Mouse (Mus musculus) lung, embryonic 16.5 days (tissue): ENCODE measurements around the gene Fbxo7. TPM values are rescaled to one million over a fixed set of nuclear protein-coding genes. Genes with fewer than 3 reads are reported as not detected.

Source experiments
- ATAC-seq: fragments of 200-750 bp; cut with Nextera tagmentation; 2 replicates; pipeline ENCODE4 v1.8.0; 2017; ENCODE audit warnings: low read depth, mild to moderate bottlenecking, moderate library complexity
- H3K27ac ChIP-seq: fragments of 300-500 bp; sonication (generic); 2 replicates; pipeline ENCODE4 v1.5.1; 2014; ENCODE audit warnings: mild to moderate bottlenecking, control low read depth, low read length
- H3K27me3 ChIP-seq: fragments of 300-500 bp; sonication (generic); 2 replicates; pipeline ENCODE4 v1.6.1; 2014; ENCODE audit warnings: low read depth, low read length, mixed read lengths; ENCODE audit not compliant: control insufficient read depth, insufficient read depth
- H3K36me3 ChIP-seq: fragments of 300-500 bp; sonication (generic); 2 replicates; pipeline ENCODE4 v1.6.1; 2014; ENCODE audit warnings: low read length; ENCODE audit not compliant: control insufficient read depth, insufficient read depth
- H3K4me1 ChIP-seq: fragments of 300-500 bp; sonication (generic); replicated peaks from 2 replicates; pipeline ENCODE4 v1.6.1; 2014; ENCODE audit warnings: low read length, mixed read lengths; ENCODE audit not compliant: control insufficient read depth, insufficient read depth
- H3K4me2 ChIP-seq: fragments of 300-500 bp; sonication (generic); 2 replicates; pipeline ENCODE4 v1.6.1; 2014; ENCODE audit warnings: low read depth, low read length, control low read depth
- H3K4me3 ChIP-seq: fragments of 300-500 bp; sonication (generic); 2 replicates; pipeline ENCODE4 v1.5.1; 2014; ENCODE audit warnings: mild to moderate bottlenecking, low read length, control low read depth
- H3K9ac ChIP-seq: fragments of 300-500 bp; sonication (generic); 2 replicates; pipeline ENCODE4 v1.6.1; 2014; ENCODE audit warnings: low read length, control low read depth
- H3K9me3 ChIP-seq: fragments of 300-500 bp; sonication (generic); 2 replicates; pipeline ENCODE4 v1.6.1; 2016; ENCODE audit warnings: low read length; ENCODE audit not compliant: control insufficient read depth
- WGBS: fragments of 180-500 bp; shearing (Covaris S2); extraction: QIAGEN DNeasy Blood & Tissue Kit; methylation state at CpG from one replicate; pipeline ENCODE4 v1.1.7; 2014; 5-methylcytosine and 5-hydroxymethylcytosine counted together
- polyA plus RNA-seq: library from polyadenylated mRNA; unstranded; fragments of >200 nt; fragmentation: Nextera tagmentation; extraction: Ambion mirVana; gene quantifications from 2 replicates; pipeline ENCODE4 v1.2.1, GENCODE M21; 2015

Fbxo7 gene
- polyA plus RNA-seq, 1 experiment from 2014 or later, result 25.0 TPM

DNA sequence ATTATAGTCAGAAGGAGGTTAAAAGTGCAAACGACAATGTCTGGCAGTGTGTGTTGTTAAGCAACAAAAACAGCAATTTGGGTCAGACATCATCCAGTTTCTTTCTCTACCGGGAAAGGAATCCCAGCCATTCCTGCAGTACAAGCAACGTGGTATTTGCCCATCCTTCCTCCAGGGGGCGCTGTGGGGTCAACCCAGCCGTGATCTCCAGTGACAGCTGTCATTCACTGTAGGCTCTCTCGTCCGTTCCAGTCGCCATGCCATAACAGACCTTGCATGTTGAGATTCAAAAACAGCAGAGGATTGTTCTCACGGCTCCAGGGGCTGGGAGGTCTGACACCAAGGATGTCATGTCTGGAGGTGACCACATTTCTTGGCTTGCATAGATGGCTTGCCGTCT, 70.1 kb downstream of the Fbxo7 start:
- H3K9ac ChIP-seq, result no peak overlapping the region
- H3K27me3 ChIP-seq, result no peaks in the 10 kb centered on the region
- no peaks in the 10 kb centered on the region for H3K4me1 ChIP-seq
- H3K36me3 ChIP-seq, result no peaks in the 10 kb centered on the region
- H3K4me2 ChIP-seq, result no peak overlapping the region
- H3K9me3 ChIP-seq, result no peaks in the 10 kb centered on the region
- ATAC-seq, result no peak
- no peak overlapping the region for H3K27ac ChIP-seq
- WGBS, result 44% methylated on average over 10 of the region's 10 CpGs
- no peak overlapping the region for H3K4me3 ChIP-seq

DNA sequence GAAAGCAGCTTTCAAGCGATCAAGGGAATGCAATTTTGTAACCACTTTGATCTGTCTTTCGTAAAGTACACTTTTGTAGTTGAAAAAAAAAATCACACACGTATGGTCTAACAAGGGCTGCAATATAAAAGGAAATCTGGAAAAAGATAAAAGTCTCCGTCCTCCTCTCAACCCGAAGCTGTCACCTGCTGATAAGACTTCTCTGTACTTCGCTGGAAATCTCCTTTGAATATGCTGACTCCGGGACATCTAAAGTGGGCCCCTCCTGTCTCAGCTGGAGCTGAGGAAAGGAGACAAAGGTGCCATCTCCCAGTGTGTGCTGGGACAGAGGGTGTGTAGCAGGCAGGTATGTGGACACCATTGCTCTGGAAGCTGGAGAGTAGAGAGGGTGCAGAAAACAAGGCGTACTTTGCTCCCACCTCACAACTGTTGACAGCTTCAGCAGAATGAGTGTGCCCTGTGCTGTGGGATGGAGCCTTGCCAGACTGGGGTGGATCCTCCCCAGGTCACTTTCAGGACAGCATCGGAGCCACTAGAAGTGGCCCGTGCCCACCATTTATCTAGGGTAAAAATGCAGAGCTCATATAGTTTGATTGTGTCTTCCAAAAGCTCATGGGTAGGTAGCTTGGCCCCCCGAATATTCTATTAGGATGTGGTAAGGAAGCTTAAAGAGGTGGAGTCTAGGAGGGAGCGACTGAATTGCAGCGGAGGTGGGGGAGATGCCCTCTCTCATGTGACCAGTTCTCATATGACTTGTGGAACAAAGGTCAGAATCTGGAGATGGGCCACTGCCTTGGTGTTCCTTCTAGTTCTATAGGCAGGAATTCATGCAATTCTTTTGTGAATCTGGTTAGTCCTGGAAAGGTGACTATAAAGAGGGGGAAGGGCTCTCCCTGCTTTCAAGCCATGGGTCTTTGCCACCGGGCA, 71.6 kb downstream of the Fbxo7 start:
- Histone ChIP-seq H3K27ac (no peak overlapping the region), H3K4me2 (no peak overlapping the region), H3K9me3 (no peaks in the 10 kb centered on the region), H3K4me3 (no peak overlapping the region), H3K27me3 (no peaks in the 10 kb centered on the region), H3K36me3 (no peaks in the 10 kb centered on the region), H3K9ac (no peak overlapping the region), H3K4me1 (no peaks in the 10 kb centered on the region)
- 48% methylated on average over 14 of the region's 14 CpGs for WGBS
- ATAC-seq, result no peak

DNA sequence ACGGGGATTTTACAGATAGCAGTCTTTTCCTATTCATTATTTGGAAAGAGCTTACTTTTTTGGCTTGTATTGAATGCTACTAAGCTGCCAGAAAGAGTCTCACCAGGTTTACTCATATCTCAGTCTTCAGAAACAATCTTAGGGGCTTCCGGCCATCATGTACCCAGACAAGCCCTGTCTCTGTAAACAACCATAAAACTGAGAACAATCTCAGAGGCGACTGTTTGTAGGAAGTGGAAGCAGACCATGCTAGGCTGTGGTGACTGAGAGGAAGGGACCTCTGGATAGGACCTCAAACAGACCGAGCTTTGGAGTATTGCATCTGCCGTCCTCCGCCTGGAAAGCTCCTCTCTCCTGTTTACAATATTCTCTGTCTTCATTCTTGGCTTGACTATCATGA, 76.6 kb downstream of the Fbxo7 start:
- H3K4me1 ChIP-seq, result no peaks in the 10 kb centered on the region
- no peak overlapping the region for H3K9ac ChIP-seq
- H3K4me2 ChIP-seq, result no peak overlapping the region
- 0 out of 2 replicates have a peak, but pooled peaks cover 3% of the 10 kb centered on the region for H3K9me3 ChIP-seq
- no peak overlapping the region for H3K4me3 ChIP-seq
- no peak overlapping the region for H3K27ac ChIP-seq
- ATAC-seq, result no peak
- H3K36me3 ChIP-seq, result no peaks in the 10 kb centered on the region
- 69% methylated on average over 6 of the region's 6 CpGs for WGBS
- H3K27me3 ChIP-seq, result no peaks in the 10 kb centered on the region

DNA sequence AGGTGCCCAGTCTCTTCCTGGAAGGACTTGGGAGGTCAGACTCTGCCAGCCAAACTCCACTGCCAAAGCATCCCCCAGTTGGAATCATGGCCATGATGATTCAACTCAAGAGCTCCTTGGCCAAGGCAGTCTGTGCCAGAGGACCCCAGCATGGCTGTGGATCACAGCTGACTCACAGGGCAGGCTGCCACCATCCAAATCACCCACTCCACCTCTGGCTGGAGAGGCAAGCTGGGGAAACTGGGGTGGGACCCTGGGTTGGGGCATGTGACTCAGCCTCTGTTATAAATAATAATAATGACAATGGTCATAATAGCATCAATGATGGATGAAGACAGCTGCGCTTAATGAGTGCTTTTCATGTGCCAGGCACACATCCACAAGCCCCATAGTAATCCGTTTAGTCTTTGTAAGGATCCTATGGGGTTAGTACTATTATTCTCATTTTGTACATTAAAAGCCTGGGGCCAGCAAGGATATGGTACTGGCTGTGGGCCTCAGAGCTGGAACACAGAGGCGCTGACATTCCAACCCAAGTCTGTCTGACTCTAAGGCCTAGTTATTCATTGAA, 78.6 kb downstream of the Fbxo7 start:
- 88% methylated on average over 3 of the region's 3 CpGs for WGBS
- Histone ChIP-seq H3K4me1 (no peaks in the 10 kb centered on the region), H3K27ac (no peak overlapping the region), H3K9ac (no peak overlapping the region), H3K9me3 (0 out of 2 replicates have a peak, but pooled peaks cover 3% of the 10 kb centered on the region), H3K27me3 (no peaks in the 10 kb centered on the region), H3K4me3 (no peak overlapping the region), H3K4me2 (no peak overlapping the region), H3K36me3 (no peaks in the 10 kb centered on the region)
- no peak for ATAC-seq

Other genes with a start within 250 kb of the Fbxo7 start
- gene Pwp1, start 192.5 kb upstream of the Fbxo7 start, polyA plus RNA-seq, result 70.0 and 72.3 TPM in 2 replicates
- 11.1 and 11.5 TPM in 2 replicates for gene Prdm4, start 104.8 kb upstream of the Fbxo7 start, polyA plus RNA-seq
- gene Ascl4, start 94.3 kb upstream of the Fbxo7 start, polyA plus RNA-seq, result 0.10 and 0.19 TPM in 2 replicates
- gene Rtcb, start 64.1 kb upstream of the Fbxo7 start, polyA plus RNA-seq, result 176 and 177 TPM in 2 replicates
- 0.13 and 0.28 TPM in 2 replicates for gene Bpifc, start 10.1 kb upstream of the Fbxo7 start, polyA plus RNA-seq